Mouse (Mus musculus) thymus, adult 2 months (tissue): Measurements from ENCODE around the gene Senp7.

Experiments
- CTCF ChIP-seq: fragments of 200-500 bp; IDR thresholded peaks from 2 replicates; pipeline ENCODE4 v1.5.1; 2012; ENCODE audit warnings: mild to moderate bottlenecking, control low read depth, low read length, moderate library complexity, borderline replicate concordance; ENCODE audit not compliant: control insufficient read depth, poor library complexity, insufficient read depth; ENCODE audit errors: extremely low read depth
- POLR2A ChIP-seq: fragments of 200-500 bp; IDR thresholded peaks from 2 replicates; pipeline ENCODE4 v1.6.1; 2012; ENCODE audit warnings: mild to moderate bottlenecking, low read length, control low read depth, moderate library complexity; ENCODE audit not compliant: control insufficient read depth, poor library complexity, insufficient read depth; ENCODE audit errors: extremely low read depth

GRCm38 (mm10) chr16:56066113-56066512, 18.0 kb downstream of the Senp7 start:
- TF ChIP-seq CTCF (no peak), POLR2A (no peak)
